Mouse (Mus musculus) midbrain, embryonic 12.5 days (tissue): ENCODE measurements around the gene Ube2r2. TPM values are rescaled to one million over a fixed set of nuclear protein-coding genes. Genes with fewer than 3 reads are reported as not detected.

Experiments
- ATAC-seq: fragments of 200-750 bp; cut with Nextera tagmentation; 2 replicates; pipeline ENCODE4 v1.8.0; 2017; ENCODE audit warnings: low read depth, moderate TSS enrichment, moderate library complexity; ENCODE audit not compliant: low FRiP score
- H3K27ac ChIP-seq: fragments of 300-500 bp; sonication (generic); replicated peaks from 2 replicates; pipeline ENCODE4 v1.5.1; 2016; ENCODE audit warnings: mild to moderate bottlenecking
- H3K27me3 ChIP-seq: fragments of 300-500 bp; sonication (generic); 2 replicates; pipeline ENCODE4 v1.6.1; 2016; ENCODE audit warnings: mild to moderate bottlenecking
- H3K36me3 ChIP-seq: fragments of 300-500 bp; sonication (generic); 2 replicates; pipeline ENCODE4 v1.6.1; 2016
- H3K4me1 ChIP-seq: fragments of 300-500 bp; sonication (generic); 2 replicates; pipeline ENCODE4 v1.6.1; 2016
- H3K4me2 ChIP-seq: fragments of 300-500 bp; sonication (generic); replicated peaks from 2 replicates; pipeline ENCODE4 v1.6.1; 2016; ENCODE audit warnings: mild to moderate bottlenecking, moderate library complexity
- H3K4me3 ChIP-seq: fragments of 300-500 bp; sonication (generic); 2 replicates; pipeline ENCODE4 v1.5.1; 2016; ENCODE audit warnings: mild to moderate bottlenecking
- H3K9ac ChIP-seq: fragments of 300-500 bp; sonication (generic); replicated peaks from 2 replicates; pipeline ENCODE4 v1.6.1; 2016; ENCODE audit warnings: mild to moderate bottlenecking, moderate library complexity
- H3K9me3 ChIP-seq: fragments of 300-500 bp; sonication (generic); 2 replicates; pipeline ENCODE4 v1.6.1; 2016; ENCODE audit warnings: mild to moderate bottlenecking
- WGBS: fragments of 180-500 bp; shearing (Covaris S2); methylation state at CpG from one replicate; pipeline ENCODE4 v1.1.7; 2016; 5-methylcytosine and 5-hydroxymethylcytosine counted together
- polyA plus RNA-seq: library from polyadenylated mRNA; unstranded; fragments of >200 nt; fragmentation: Nextera tagmentation; extraction: Ambion mirVana; gene quantifications from 2 replicates; pipeline ENCODE4 v1.2.1, GENCODE M21; 2016

Gene Ube2r2
- polyA plus RNA-seq, 1 experiment from 2014 or later, result 97.7 TPM

- no peaks in the 10 kb centered on the region for H3K9me3 ChIP-seq
Measured at GRCm38 (mm10) chr4:41129836-41130235, 5.7 kb upstream of the Ube2r2 start.

GRCm38 (mm10) chr4:41132471-41132870 is 3.1 kb upstream of the Ube2r2 start:
- no peaks in the 10 kb centered on the region; the same call in 1 of the 2 replicates for H3K4me1 ChIP-seq
- H3K9ac ChIP-seq, result no peak overlapping the region
- no peak overlapping the region for H3K4me3 ChIP-seq
- no peaks in the 10 kb centered on the region for H3K27me3 ChIP-seq
- WGBS, result 83% methylated on average over 6 of the region's 6 CpGs
- H3K36me3 ChIP-seq, result no peaks in the 10 kb centered on the region
- no peaks in the 10 kb centered on the region for H3K9me3 ChIP-seq
- no peak overlapping the region for H3K4me2 ChIP-seq
- ATAC-seq, result no peak
- H3K27ac ChIP-seq, result no peak overlapping the region

More at GRCm38 (mm10) chr4:41129836-41130235, 5.7 kb upstream of the Ube2r2 start:
- H3K4me1 ChIP-seq, result no peaks in the 10 kb centered on the region
- H3K27ac ChIP-seq, result no peak overlapping the region
- no peaks in the 10 kb centered on the region for H3K36me3 ChIP-seq
- peaks cover 4% of the 10 kb centered on the region; the same call in 1 of the 2 replicates for H3K27me3 ChIP-seq
- no peak for ATAC-seq
- 84% methylated on average over 3 of the region's 3 CpGs for WGBS
- no peak overlapping the region for H3K4me2 ChIP-seq
- H3K9ac ChIP-seq, result no peak overlapping the region
- no peak overlapping the region for H3K4me3 ChIP-seq

DNA sequence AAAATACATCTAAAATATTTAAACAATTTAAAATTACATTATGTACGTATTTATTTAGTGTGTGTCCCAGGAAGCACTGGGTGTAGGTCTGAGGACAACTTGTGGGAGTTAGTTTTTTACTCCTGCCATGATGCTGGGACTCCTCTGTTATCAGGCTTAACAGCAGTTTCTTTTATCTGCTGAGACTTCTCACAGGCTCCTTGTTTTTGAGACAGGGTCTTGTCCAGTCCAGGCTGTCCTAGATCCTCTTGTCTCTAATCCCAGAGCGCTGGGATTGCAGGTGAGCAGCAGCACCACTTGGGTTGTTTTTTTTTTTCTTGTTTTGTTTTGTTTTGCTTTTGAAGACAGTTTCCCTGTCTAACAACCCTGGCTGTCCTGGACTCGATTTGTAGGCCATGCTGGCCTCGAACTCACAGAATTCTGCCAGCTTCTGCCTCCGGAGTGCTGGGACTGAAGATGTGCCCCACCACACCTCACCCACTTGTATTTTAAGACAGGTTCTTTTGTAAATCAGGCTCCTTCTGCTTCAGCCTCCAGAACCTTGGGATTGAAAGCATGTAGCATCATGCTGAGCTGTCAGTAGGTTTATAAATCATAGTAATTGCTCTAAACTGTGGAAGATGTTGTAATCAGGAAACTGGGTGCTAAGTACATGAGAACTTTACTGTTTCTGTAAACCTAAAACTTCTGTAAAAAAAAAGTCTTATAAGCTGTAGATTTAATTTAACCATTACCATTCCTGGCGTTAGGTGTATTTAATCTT is 1.8 kb upstream of the Ube2r2 start:
- ATAC-seq, result no peak
- Histone ChIP-seq H3K9me3 (no peaks in the 10 kb centered on the region), H3K27me3 (no peaks in the 10 kb centered on the region), H3K4me2 (no peak overlapping the region), H3K36me3 (0 out of 2 replicates have a peak, but pooled peaks cover 6% of the 10 kb centered on the region), H3K4me3 (no peak overlapping the region), H3K27ac (no peak overlapping the region), H3K9ac (no peak overlapping the region), H3K4me1 (peaks cover 6% of the 10 kb centered on the region; the same call in 1 of the 2 replicates)
- 84% methylated on average over 6 of the region's 6 CpGs for WGBS

DNA sequence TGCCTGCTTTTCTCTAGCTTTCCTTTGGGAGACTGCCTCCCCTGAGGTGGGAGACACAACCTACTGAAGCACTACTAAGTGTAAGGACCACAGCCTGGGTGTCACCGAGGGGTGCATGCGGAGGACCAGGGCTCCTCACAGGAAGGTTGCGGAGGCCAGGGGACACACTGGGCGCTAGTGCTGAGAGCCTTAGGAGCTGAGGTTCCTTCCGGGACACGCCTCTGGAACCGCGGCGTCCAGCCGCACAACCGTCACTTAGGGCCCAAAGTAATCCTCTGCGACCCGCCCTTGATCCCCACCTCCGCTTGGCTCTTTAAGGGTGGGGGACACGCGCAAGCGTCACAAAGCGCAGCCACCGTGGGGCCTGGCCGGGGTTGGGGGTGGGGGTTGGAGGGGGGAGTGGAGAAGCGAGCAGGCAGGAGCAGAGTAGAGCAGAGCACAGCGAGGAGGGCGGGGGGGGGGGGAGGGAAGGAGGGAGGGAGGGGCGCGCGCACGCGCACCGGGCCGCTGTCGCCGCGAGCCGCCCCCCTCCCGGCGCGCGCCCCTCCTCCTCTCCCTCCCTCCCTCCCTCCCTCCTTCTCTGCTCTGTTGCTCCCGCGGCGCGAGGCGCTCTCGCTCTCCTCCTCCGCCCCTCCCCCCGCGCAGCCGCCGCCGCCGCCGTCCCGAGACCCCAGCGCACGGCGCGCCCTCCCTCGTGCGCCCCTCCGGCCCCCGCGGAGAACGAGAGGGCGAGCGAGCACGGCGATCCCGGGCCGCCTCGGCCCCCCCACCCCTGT is 420 bp upstream of the Ube2r2 start:
- Histone ChIP-seq H3K27me3 (no peaks in the 10 kb centered on the region), H3K4me1 (peaks cover 6% of the 10 kb centered on the region; the same call in 1 of the 2 replicates), H3K36me3 (peaks cover 9% of the 10 kb centered on the region; the same call in 1 of the 2 replicates), H3K27ac (peak overlapping the region; percentile 100), H3K4me3 (peak overlapping the region; percentile 78), H3K4me2 (peak overlapping the region; percentile 70), H3K9me3 (no peaks in the 10 kb centered on the region), H3K9ac (peak overlapping the region; percentile 99)
- under 1% methylated on average over 18 of the region's 70 CpGs for WGBS
- ATAC-seq, result peak; percentile 94

DNA sequence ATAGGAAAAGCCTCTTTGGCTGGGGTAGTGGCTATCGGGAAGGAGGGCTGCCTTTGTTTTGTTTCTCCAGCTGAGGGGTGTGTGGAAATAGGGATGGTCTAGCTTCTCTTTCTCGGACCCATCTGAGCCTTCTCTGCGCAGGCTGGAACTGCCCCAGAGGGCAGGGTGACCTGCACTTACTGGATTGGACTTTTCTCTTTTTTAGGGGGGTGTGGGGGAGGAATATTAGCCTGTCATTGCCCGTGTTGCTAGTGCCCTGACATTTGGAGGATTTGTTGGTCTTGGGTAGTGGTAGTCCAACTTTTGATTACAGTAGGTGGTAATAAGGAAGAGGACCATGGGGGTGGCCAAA is 887 bp downstream of the Ube2r2 start:
- 0% methylated on average over 4 of the region's 4 CpGs for WGBS
- peak overlapping the region; percentile 78 for H3K4me3 ChIP-seq
- H3K27ac ChIP-seq, result peak overlapping the region; percentile 100
- H3K4me2 ChIP-seq, result peak overlapping the region; percentile 70
- H3K9me3 ChIP-seq, result no peaks in the 10 kb centered on the region
- peaks cover 19% of the 10 kb centered on the region for H3K36me3 ChIP-seq
- peaks cover 6% of the 10 kb centered on the region; the same call in 1 of the 2 replicates for H3K4me1 ChIP-seq
- ATAC-seq, result peak; percentile 24; the same call in 1 of the 2 replicates
- H3K9ac ChIP-seq, result peak overlapping the region; percentile 99
- no peaks in the 10 kb centered on the region for H3K27me3 ChIP-seq

GRCm38 (mm10) chr4:41136811-41137210 is 1.3 kb downstream of the Ube2r2 start:
- no peaks in the 10 kb centered on the region for H3K9me3 ChIP-seq
- no peak for ATAC-seq
- WGBS, result 0% methylated on average over 8 of the region's 8 CpGs

GRCm38 (mm10) chr4:41140174-41140875 is 4.8 kb downstream of the Ube2r2 start:
- H3K4me2 ChIP-seq, result no peak overlapping the region
- ATAC-seq, result no peak
- H3K4me1 ChIP-seq, result peaks cover 6% of the 10 kb centered on the region; the same call in 1 of the 2 replicates
- no peaks in the 10 kb centered on the region for H3K27me3 ChIP-seq
- H3K36me3 ChIP-seq, result peaks cover 24% of the 10 kb centered on the region
- 97% methylated on average over 6 of the region's 6 CpGs for WGBS
- H3K27ac ChIP-seq, result no peak overlapping the region
- no peak overlapping the region for H3K9ac ChIP-seq
- no peak overlapping the region for H3K4me3 ChIP-seq
- H3K9me3 ChIP-seq, result no peaks in the 10 kb centered on the region

More at GRCm38 (mm10) chr4:41136811-41137210, 1.3 kb downstream of the Ube2r2 start:
- no peaks in the 10 kb centered on the region for H3K27me3 ChIP-seq
- peaks cover 21% of the 10 kb centered on the region for H3K36me3 ChIP-seq
- H3K9ac ChIP-seq, result peak overlapping the region; percentile 99
- H3K4me1 ChIP-seq, result peaks cover 6% of the 10 kb centered on the region; the same call in 1 of the 2 replicates
- H3K4me2 ChIP-seq, result peak overlapping the region; percentile 70
- H3K27ac ChIP-seq, result peak overlapping the region; percentile 100
- H3K4me3 ChIP-seq, result peak overlapping the region; percentile 78

DNA sequence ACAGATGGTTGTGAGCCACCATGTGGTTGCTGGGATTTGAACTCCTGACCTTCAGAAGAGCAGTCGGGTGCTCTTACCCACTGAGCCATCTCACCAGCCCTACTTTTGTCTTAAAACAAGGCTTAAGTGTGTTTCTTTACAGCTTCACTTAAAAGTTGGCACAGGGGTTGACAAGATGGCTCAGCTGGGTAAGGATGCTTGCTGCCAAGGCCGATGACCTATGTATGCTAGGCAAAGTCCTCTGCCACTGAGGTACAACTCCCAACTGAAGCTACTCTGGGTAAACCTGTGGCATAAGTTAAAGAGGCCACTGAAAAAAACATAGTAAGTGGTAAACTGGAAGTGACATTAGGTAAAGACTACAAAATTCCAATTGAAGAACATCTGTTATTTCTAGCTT is 7.1 kb downstream of the Ube2r2 start:
- 83% methylated on average over 2 of the region's 2 CpGs for WGBS
- 0 out of 2 replicates have a peak, but pooled peaks cover 6% of the 10 kb centered on the region for H3K4me1 ChIP-seq
- H3K9me3 ChIP-seq, result no peaks in the 10 kb centered on the region
- H3K27me3 ChIP-seq, result no peaks in the 10 kb centered on the region
- no peak overlapping the region for H3K4me2 ChIP-seq
- H3K4me3 ChIP-seq, result no peak overlapping the region
- no peak overlapping the region for H3K27ac ChIP-seq
- H3K36me3 ChIP-seq, result peaks cover 24% of the 10 kb centered on the region
- no peak for ATAC-seq
- no peak overlapping the region for H3K9ac ChIP-seq

DNA sequence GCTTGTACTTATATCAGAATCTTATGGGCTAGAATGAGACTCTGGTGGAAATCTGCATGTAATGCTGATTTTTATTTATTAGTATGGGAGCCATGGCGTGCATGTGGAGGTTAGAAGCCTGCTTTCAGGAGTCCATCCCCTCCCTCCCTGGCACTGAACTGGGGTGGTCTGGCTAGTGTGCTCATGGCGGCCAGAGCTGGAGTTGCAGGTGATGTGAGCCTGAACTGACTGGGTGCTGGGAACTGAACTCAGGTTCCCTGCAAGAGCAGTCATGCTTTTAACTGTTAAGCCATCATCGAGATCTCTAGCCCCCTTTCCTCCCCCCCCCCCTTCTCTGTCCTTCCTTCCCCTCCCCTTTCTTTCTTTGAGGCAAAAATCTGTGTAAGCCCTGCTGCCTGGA is 14.3 kb downstream of the Ube2r2 start:
- no peaks in the 10 kb centered on the region for H3K27me3 ChIP-seq
- 0 out of 2 replicates have a peak, but pooled peaks cover 5% of the 10 kb centered on the region for H3K36me3 ChIP-seq
- H3K4me2 ChIP-seq, result no peak overlapping the region
- no peaks in the 10 kb centered on the region for H3K4me1 ChIP-seq
- H3K9ac ChIP-seq, result no peak overlapping the region
- H3K9me3 ChIP-seq, result no peaks in the 10 kb centered on the region
- no peak overlapping the region for H3K4me3 ChIP-seq
- H3K27ac ChIP-seq, result no peak overlapping the region
- no peak for ATAC-seq
- 87% methylated on average over 3 of the region's 3 CpGs for WGBS

DNA sequence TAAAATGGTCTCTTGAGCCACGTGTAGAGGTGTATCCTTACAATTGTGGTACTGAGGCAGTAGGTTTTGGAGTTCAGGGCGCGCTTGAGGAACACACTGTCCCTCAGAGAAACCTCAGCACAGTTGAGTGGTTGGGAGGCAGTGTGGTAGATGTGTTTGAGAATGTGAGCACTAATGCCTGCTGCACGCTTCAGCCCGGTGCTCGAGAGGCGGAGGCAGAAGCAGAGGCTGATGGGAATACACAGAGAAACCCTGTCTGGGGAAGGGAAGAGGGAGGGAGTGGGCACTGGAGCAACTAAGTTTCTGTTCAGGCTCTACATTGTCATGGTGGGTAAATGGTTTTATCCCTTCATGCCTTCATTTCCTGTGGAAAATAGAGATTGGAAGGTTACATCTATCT is 15.6 kb downstream of the Ube2r2 start:
- no peak for ATAC-seq
- no peak overlapping the region for H3K4me2 ChIP-seq
- H3K27me3 ChIP-seq, result no peaks in the 10 kb centered on the region
- 0 out of 2 replicates have a peak, but pooled peaks cover 5% of the 10 kb centered on the region for H3K36me3 ChIP-seq
- H3K27ac ChIP-seq, result no peak overlapping the region
- H3K9me3 ChIP-seq, result no peaks in the 10 kb centered on the region
- WGBS, result 95% methylated on average over 7 of the region's 7 CpGs
- H3K4me1 ChIP-seq, result no peaks in the 10 kb centered on the region
- no peak overlapping the region for H3K4me3 ChIP-seq
- H3K9ac ChIP-seq, result no peak overlapping the region

DNA sequence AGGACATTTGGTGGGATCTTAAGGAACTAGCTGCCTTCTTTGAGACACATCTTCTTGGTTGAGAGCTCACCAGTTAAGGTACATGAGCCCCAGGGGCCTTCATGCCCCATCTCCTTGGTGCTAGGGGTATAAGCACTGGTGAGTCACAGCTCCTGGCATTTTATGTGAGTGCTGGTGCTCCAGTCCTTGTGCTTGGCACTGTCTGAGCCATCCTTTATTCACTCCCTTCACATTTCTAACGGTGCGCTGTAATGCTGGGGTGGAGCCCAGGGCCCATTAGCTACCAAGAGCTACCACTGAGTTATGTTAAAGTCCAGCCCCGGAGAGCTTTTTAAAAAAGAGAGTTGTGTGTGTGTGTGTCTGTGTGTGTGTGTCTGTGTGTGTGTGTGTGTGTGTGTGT is 17.6 kb downstream of the Ube2r2 start:
- 0 out of 2 replicates have a peak, but pooled peaks cover 3% of the 10 kb centered on the region for H3K4me1 ChIP-seq
- H3K27ac ChIP-seq, result no peak overlapping the region
- H3K4me3 ChIP-seq, result no peak overlapping the region
- H3K9me3 ChIP-seq, result no peaks in the 10 kb centered on the region
- ATAC-seq, result no peak
- H3K9ac ChIP-seq, result no peak overlapping the region
- no peak overlapping the region for H3K4me2 ChIP-seq
- whole genome bisulfite sequencing, result 98% methylated on average over 3 of the region's 3 CpGs
- H3K36me3 ChIP-seq, result 0 out of 2 replicates have a peak, but pooled peaks cover 5% of the 10 kb centered on the region
- no peaks in the 10 kb centered on the region for H3K27me3 ChIP-seq
